Mouse (Mus musculus): ENCODE data around the gene Arel1. TPM values are rescaled to one million over a fixed set of nuclear protein-coding genes. Genes with fewer than 3 reads are reported as not detected.

Gene Arel1
- total RNA-seq, 1 experiment: 31.3 TPM

- H3K9ac ChIP-seq (ENCODE audit: insufficient read depth, low read depth, low read length, poor library complexity, severe bottlenecking): no peak overlapping the region
- peaks cover 4% of the 10 kb centered on the region; the same call in 1 of the 2 replicates for H3K9me3 ChIP-seq (ENCODE audit: control insufficient read depth, insufficient read depth, low read depth, low read length)
- peaks cover 0 to 4% of the 10 kb centered on the region in 2 experiments; a peak in 1 of 4 replicates for H3K4me1 ChIP-seq (ENCODE audit: control insufficient read depth in 2 of 2, insufficient read depth in 2 of 2, low read length in 2 of 2, poor library complexity in 1 of 2)
- H3K4me3 ChIP-seq (ENCODE audit: insufficient read depth in 1 of 2, low read depth in 1 of 2, low read length in 2 of 2, poor library complexity in 1 of 2, severe bottlenecking in 1 of 2): no peak overlapping the region
- DNase-seq (ENCODE audit: low read depth, low spot score): no peak
- TF ChIP-seq CHD2 (IDR thresholded peaks at IDR 0.05; ENCODE audit: low read depth, low read length): no peak
- no peak for TF ChIP-seq MAFK (IDR thresholded peaks at IDR 0.05; ENCODE audit: insufficient read depth, low read depth, low read length)
- TF ChIP-seq ZC3H11A (IDR thresholded peaks at IDR 0.05; ENCODE audit: borderline replicate concordance, low read depth, low read length): no peak
- TF ChIP-seq HCFC1 (IDR thresholded peaks at IDR 0.05; ENCODE audit: borderline replicate concordance, insufficient read depth, low read length): no peak
- no peak for TF ChIP-seq ZNF384 (IDR thresholded peaks at IDR 0.05; ENCODE audit: low read depth, low read length)
- H3K36me3 ChIP-seq (ENCODE audit: control insufficient read depth, insufficient read depth, low read length, poor library complexity, severe bottlenecking): no peaks in the 10 kb centered on the region; the same call in 1 of the 2 replicates
- in situ Hi-C loops (cut with MboI; ENCODE audit: low sequenced_read_pairs in 2 of 2, unreplicated experiment in 2 of 2): no loop called here
- no peak overlapping the region for H3K27ac ChIP-seq (ENCODE audit: insufficient read depth, low read depth, low read length, poor library complexity, severe bottlenecking)
Observed at GRCm38 (mm10) chr12:85007021-85007420, 36.3 kb upstream of the Arel1 start.

GRCm38 (mm10) chr12:85006206-85006605, 35.5 kb upstream of the Arel1 start:
- Histone ChIP-seq H3K9ac (ENCODE audit: insufficient read depth, low read depth, low read length, poor library complexity, severe bottlenecking) (no peak overlapping the region), H3K4me3 (ENCODE audit: insufficient read depth in 1 of 2, low read depth in 1 of 2, low read length in 2 of 2, poor library complexity in 1 of 2, severe bottlenecking in 1 of 2) (no peak overlapping the region), H3K9me3 (ENCODE audit: control insufficient read depth, insufficient read depth, low read depth, low read length) (peaks cover 4% of the 10 kb centered on the region; the same call in 1 of the 2 replicates), H3K4me1 (ENCODE audit: control insufficient read depth in 2 of 2, insufficient read depth in 2 of 2, low read length in 2 of 2, poor library complexity in 1 of 2) (peaks cover 0 to 4% of the 10 kb centered on the region in 2 experiments; a peak in 1 of 4 replicates), H3K36me3 (ENCODE audit: control insufficient read depth, insufficient read depth, low read length, poor library complexity, severe bottlenecking) (no peaks in the 10 kb centered on the region; the same call in 1 of the 2 replicates), H3K27ac (ENCODE audit: insufficient read depth, low read depth, low read length, poor library complexity, severe bottlenecking) (no peak overlapping the region)
- TF ChIP-seq HCFC1 (IDR thresholded peaks at IDR 0.05; ENCODE audit: borderline replicate concordance, insufficient read depth, low read length): no peak
- TF ChIP-seq ZNF384 (IDR thresholded peaks at IDR 0.05; ENCODE audit: low read depth, low read length): no peak
- TF ChIP-seq CHD2 (IDR thresholded peaks at IDR 0.05; ENCODE audit: low read depth, low read length): no peak
- TF ChIP-seq MAFK (IDR thresholded peaks at IDR 0.05; ENCODE audit: insufficient read depth, low read depth, low read length): no peak
- TF ChIP-seq ZC3H11A (IDR thresholded peaks at IDR 0.05; ENCODE audit: borderline replicate concordance, low read depth, low read length): no peak
- in situ Hi-C loops (cut with MboI; ENCODE audit: low sequenced_read_pairs in 2 of 2, unreplicated experiment in 2 of 2): no loop called here
- no peak for DNase-seq (ENCODE audit: low read depth, low spot score)

GRCm38 (mm10) chr12:84999053-84999452, 28.4 kb upstream of the Arel1 start:
- Histone ChIP-seq H3K4me3 (ENCODE audit: insufficient read depth in 1 of 2, low read depth in 1 of 2, low read length in 2 of 2, poor library complexity in 1 of 2, severe bottlenecking in 1 of 2) (no peak overlapping the region), H3K27ac (ENCODE audit: insufficient read depth, low read depth, low read length, poor library complexity, severe bottlenecking) (no peak overlapping the region), H3K9ac (ENCODE audit: insufficient read depth, low read depth, low read length, poor library complexity, severe bottlenecking) (no peak overlapping the region), H3K9me3 (ENCODE audit: control insufficient read depth, insufficient read depth, low read depth, low read length) (peaks cover 4% of the 10 kb centered on the region; the same call in 1 of the 2 replicates), H3K4me1 (ENCODE audit: control insufficient read depth in 2 of 2, insufficient read depth in 2 of 2, low read length in 2 of 2, poor library complexity in 1 of 2) (peaks cover 0 to 2% of the 10 kb centered on the region in 2 experiments; a peak in 1 of 4 replicates), H3K36me3 (ENCODE audit: control insufficient read depth, insufficient read depth, low read length, poor library complexity, severe bottlenecking) (no peaks in the 10 kb centered on the region)
- in situ Hi-C loops (cut with MboI; ENCODE audit: low sequenced_read_pairs in 2 of 2, unreplicated experiment in 2 of 2): no loop called here
- DNase-seq (ENCODE audit: low read depth, low spot score): no peak
- no peak for TF ChIP-seq ZC3H11A (IDR thresholded peaks at IDR 0.05; ENCODE audit: borderline replicate concordance, low read depth, low read length)
- TF ChIP-seq HCFC1 (IDR thresholded peaks at IDR 0.05; ENCODE audit: borderline replicate concordance, insufficient read depth, low read length): no peak
- no peak for TF ChIP-seq ZNF384 (IDR thresholded peaks at IDR 0.05; ENCODE audit: low read depth, low read length)
- no peak for TF ChIP-seq CHD2 (IDR thresholded peaks at IDR 0.05; ENCODE audit: low read depth, low read length)
- TF ChIP-seq MAFK (IDR thresholded peaks at IDR 0.05; ENCODE audit: insufficient read depth, low read depth, low read length): no peak

- Histone ChIP-seq H3K36me3 (ENCODE audit: control insufficient read depth, insufficient read depth, low read length, poor library complexity, severe bottlenecking) (no peaks in the 10 kb centered on the region), H3K4me1 (ENCODE audit: control insufficient read depth in 2 of 2, insufficient read depth in 2 of 2, low read length in 2 of 2, poor library complexity in 1 of 2) (peaks cover 0 to 2% of the 10 kb centered on the region in 2 experiments; a peak in 1 of 4 replicates), H3K9me3 (ENCODE audit: control insufficient read depth, insufficient read depth, low read depth, low read length) (no peaks in the 10 kb centered on the region), H3K4me3 (ENCODE audit: insufficient read depth in 1 of 2, low read depth in 1 of 2, low read length in 2 of 2, poor library complexity in 1 of 2, severe bottlenecking in 1 of 2) (peak overlapping the region; percentile 91 to 96), H3K27ac (ENCODE audit: insufficient read depth, low read depth, low read length, poor library complexity, severe bottlenecking) (peak overlapping the region; percentile 21), H3K9ac (ENCODE audit: insufficient read depth, low read depth, low read length, poor library complexity, severe bottlenecking) (peak overlapping the region; percentile 96)
- DNase-seq (ENCODE audit: low read depth, low spot score): no peak
- in situ Hi-C loops (cut with MboI; ENCODE audit: low sequenced_read_pairs in 2 of 2, unreplicated experiment in 2 of 2): no loop called here
- TF ChIP-seq CHD2 (IDR thresholded peaks at IDR 0.05; ENCODE audit: low read depth, low read length) (no peak), ZC3H11A (IDR thresholded peaks at IDR 0.05; ENCODE audit: borderline replicate concordance, low read depth, low read length) (no peak), ZNF384 (IDR thresholded peaks at IDR 0.05; ENCODE audit: low read depth, low read length) (no peak), HCFC1 (IDR thresholded peaks at IDR 0.05; ENCODE audit: borderline replicate concordance, insufficient read depth, low read length) (no peak)
Observed at GRCm38 (mm10) chr12:84996501-84997398, 26.1 kb upstream of the Arel1 start.
